Mouse (Mus musculus) heart, embryonic 11.5 days (tissue): Measurements from ENCODE around the gene Serpinb9b. TPM values are rescaled to one million over a fixed set of nuclear protein-coding genes. Genes with fewer than 3 reads are reported as not detected.

Experiments used
- polyA plus RNA-seq: library from polyadenylated mRNA; unstranded; fragments of >200 nt; fragmentation: Nextera tagmentation; extraction: Ambion mirVana; gene quantifications from 2 replicates; pipeline ENCODE4 v1.2.1, GENCODE M21; 2014

The Serpinb9b gene
- polyA plus RNA-seq, 1 experiment from 2014 or later: 0.96 TPM

Other genes starting within 250 kb of the Serpinb9b start
- 0.16 TPM in 1 of 2 replicates, not detected in the other for gene Mylk4, start 243.5 kb upstream of the Serpinb9b start, polyA plus RNA-seq
- 14.2 and 14.6 TPM in 2 replicates for gene Wrnip1, start 225.4 kb upstream of the Serpinb9b start, polyA plus RNA-seq
- not detected in 2 replicates for gene D930007J09Rik, start 224.6 kb upstream of the Serpinb9b start, polyA plus RNA-seq
- gene Serpinb1a, start 176.2 kb upstream of the Serpinb9b start, polyA plus RNA-seq: 3.5 and 5.8 TPM in 2 replicates
- gene Serpinb1c, start 129.2 kb upstream of the Serpinb9b start, polyA plus RNA-seq: 0.16 and 0.31 TPM in 2 replicates
- gene Serpinb6b, start 62.2 kb upstream of the Serpinb9b start, polyA plus RNA-seq: 15.7 and 19.3 TPM in 2 replicates
- gene Serpinb9, start 24.2 kb upstream of the Serpinb9b start, polyA plus RNA-seq: 5.8 and 7.9 TPM in 2 replicates
- gene Serpinb1b, start 51.2 kb downstream of the Serpinb9b start, polyA plus RNA-seq: not detected in 2 replicates
- not detected in 2 replicates for gene Serpinb9c, start 132.3 kb downstream of the Serpinb9b start, polyA plus RNA-seq
- gene Serpinb9d, start 165.5 kb downstream of the Serpinb9b start, polyA plus RNA-seq: not detected in 2 replicates
- gene Serpinb9e, start 222.2 kb downstream of the Serpinb9b start, polyA plus RNA-seq: not detected in 2 replicates